Comparison of ENCODE assay signal across 22 mouse cellular contexts in the genomic region with DNA sequence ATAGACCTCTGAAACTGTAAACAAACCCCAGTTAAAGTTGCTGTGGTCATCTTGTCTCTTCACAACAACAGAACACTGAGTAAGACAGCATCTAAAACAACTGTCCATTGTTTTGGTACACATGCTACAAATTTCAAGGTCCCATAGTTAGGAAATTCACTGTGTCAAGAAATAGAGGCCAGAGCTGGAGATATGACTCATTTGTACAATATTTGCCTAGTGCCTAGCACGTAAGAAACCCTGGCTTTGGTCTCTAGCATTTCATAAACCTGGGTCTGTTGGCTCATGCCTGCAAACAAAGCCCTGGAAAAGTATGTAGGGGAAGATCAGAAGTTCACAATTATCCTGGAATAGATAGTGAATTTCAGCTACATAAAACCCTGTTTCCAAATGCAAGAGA.
DNase-seq lines count a peak whose midpoint lies in the region; ATAC-seq and TF ChIP-seq lines count a peak whose summit lies in the region.
"Had no signal": no experiment of that assay in that cellular context is flagged by ENCODE, and none has a peak within 500 bp of the region (broad histone marks: within the 10 kb centered on the region; RNA-seq: fewer than 3 reads in every experiment).

No protein-coding gene starts in this region.

- H3K79me2 ChIP-seq in myocyte (ENCODE audit: control insufficient read depth, insufficient read depth): no peaks in the 10 kb centered on the region

- H3K4me2 ChIP-seq in lung, embryonic 14.5 days: no peak overlapping the region
- H3K4me2 ChIP-seq in myocyte (ENCODE audit: low read depth): peak overlapping the region; percentile 36
- no peak overlapping the region for H3K4me2 ChIP-seq in intestine, embryonic 16.5 days (ENCODE audit: low read depth, low read length)
- H3K4me2 ChIP-seq: heart, embryonic 12.5 days; hindbrain, embryonic 12.5 days; limb, embryonic 13.5 days; midbrain, embryonic 12.5 days had no signal

- H3K27ac ChIP-seq in lung, embryonic 14.5 days (ENCODE audit: low read depth): no peak overlapping the region
- no peak overlapping the region for H3K27ac ChIP-seq in intestine, embryonic 16.5 days (ENCODE audit: low read length)
- H3K27ac ChIP-seq: hindbrain, embryonic 12.5 days; limb, embryonic 13.5 days; midbrain, embryonic 12.5 days had no signal

- DNase-seq in adrenal gland, postnatal 14 days: peak; percentile 6
- DNase-seq in adrenal gland, adult 18-20 months (ENCODE audit: low spot score in 2 of 2): no peak
- DNase-seq in lung, embryonic 14.5 days: peak; percentile 4
- no peak for DNase-seq in lung, postnatal 14 days
- DNase-seq in 3T3-L1 (ENCODE audit: low read depth, low spot score): peak; percentile 74
- DNase-seq: B cell, adult 2 months; cerebellum, adult 2 months; cerebellum, postnatal 25 days; embryo, embryonic 11 days; gastrocnemius, postnatal 14 days; heart, postnatal 10 days; kidney, adult 18-20 months; layer of hippocampus, adult 9-11 months had no signal

- no peak overlapping the region for H3K9ac ChIP-seq in lung, embryonic 14.5 days
- no peak overlapping the region for H3K9ac ChIP-seq in intestine, embryonic 16.5 days (ENCODE audit: low read depth, low read length)
- H3K9ac ChIP-seq: heart, embryonic 12.5 days; hindbrain, embryonic 12.5 days; limb, embryonic 13.5 days; midbrain, embryonic 12.5 days had no signal

- no peaks in the 10 kb centered on the region for H3K36me3 ChIP-seq in lung, embryonic 14.5 days (ENCODE audit: insufficient read depth)
- H3K36me3 ChIP-seq in myocyte (ENCODE audit: control insufficient read depth, insufficient read depth): no peaks in the 10 kb centered on the region
- H3K36me3 ChIP-seq in intestine, embryonic 16.5 days (ENCODE audit: control insufficient read depth, insufficient read depth, low read length): no peaks in the 10 kb centered on the region
- H3K36me3 ChIP-seq: G1E; heart, embryonic 12.5 days; hindbrain, embryonic 12.5 days; limb, embryonic 13.5 days; midbrain, embryonic 12.5 days had no signal

- H3K27me3 ChIP-seq in lung, embryonic 14.5 days (ENCODE audit: insufficient read depth, low read length): no peaks in the 10 kb centered on the region
- H3K27me3 ChIP-seq in myocyte (ENCODE audit: control insufficient read depth, insufficient read depth, insufficient read length): no peaks in the 10 kb centered on the region
- no peaks in the 10 kb centered on the region; the same call in 1 of the 2 replicates for H3K27me3 ChIP-seq in intestine, embryonic 16.5 days (replicated peaks; ENCODE audit: control insufficient read depth, insufficient read depth, low read length)
- H3K27me3 ChIP-seq: CH12.LX; heart, embryonic 12.5 days had no signal

- ATAC-seq in lung, embryonic 14.5 days (ENCODE audit: insufficient read depth): no peak
- no peak for ATAC-seq in intestine, embryonic 16.5 days
- ATAC-seq: forebrain, embryonic 14.5 days had no signal

- WGBS in lung, embryonic 14.5 days: 34% methylated on average over 1 of the region's 1 CpGs
- WGBS in intestine, embryonic 16.5 days: 32% methylated on average over 1 of the region's 1 CpGs

- H3K4me1 ChIP-seq in lung, embryonic 14.5 days (ENCODE audit: insufficient read depth): no peaks in the 10 kb centered on the region
- H3K4me1 ChIP-seq in intestine, embryonic 16.5 days (ENCODE audit: control insufficient read depth, insufficient read depth, low read length): no peaks in the 10 kb centered on the region
- H3K4me1 ChIP-seq: heart, embryonic 12.5 days; hindbrain, embryonic 12.5 days; limb, embryonic 13.5 days; midbrain, embryonic 12.5 days had no signal

- no peak overlapping the region for H3ac ChIP-seq in myocyte (ENCODE audit: control insufficient read depth, insufficient read length)

- no peaks in the 10 kb centered on the region for H3K9me3 ChIP-seq in lung, embryonic 14.5 days (ENCODE audit: low read depth, low read length)
- no peaks in the 10 kb centered on the region for H3K9me3 ChIP-seq in intestine, embryonic 16.5 days (ENCODE audit: control insufficient read depth, low read length)
- H3K9me3 ChIP-seq: G1E; heart, embryonic 12.5 days; hindbrain, embryonic 12.5 days; limb, embryonic 13.5 days; midbrain, embryonic 12.5 days had no signal

- no peak for TF ChIP-seq POLR2A in myocyte (IDR thresholded peaks at IDR 0.05; ENCODE audit: insufficient read length, low read depth)

- no peak for TF ChIP-seq CTCF in lung, embryonic 14.5 days (IDR thresholded peaks at IDR 0.05; ENCODE audit: low read depth)

- no peak overlapping the region for H3K4me3 ChIP-seq in lung, embryonic 14.5 days (ENCODE audit: low read depth, low read length)
- no peak overlapping the region for H3K4me3 ChIP-seq in myocyte
- no peak overlapping the region for H3K4me3 ChIP-seq in intestine, embryonic 16.5 days (ENCODE audit: low read length)
- H3K4me3 ChIP-seq: heart, embryonic 12.5 days; hindbrain, embryonic 12.5 days; limb, embryonic 13.5 days; midbrain, embryonic 12.5 days had no signal

TF ChIP-seq in myocyte, 11 proteins besides CTCF, POLR2A, EP300 and RAD21:
- TF ChIP-seq CEBPB (IDR thresholded peaks at IDR 0.05; ENCODE audit: insufficient read depth, poor library complexity, severe bottlenecking) (no peak), USF1 (IDR thresholded peaks at IDR 0.05; ENCODE audit: low read depth) (no peak), REST (IDR thresholded peaks at IDR 0.05; ENCODE audit: insufficient read depth, insufficient read length) (no peak), MYOG (IDR thresholded peaks at IDR 0.05; ENCODE audit: control insufficient read depth in 1 of 3, insufficient read depth in 1 of 3, insufficient read length in 2 of 3, low read depth in 2 of 3) (no peak), E2F4 (IDR thresholded peaks at IDR 0.05; ENCODE audit: insufficient read depth) (no peak), TCF12 (IDR thresholded peaks at IDR 0.05; ENCODE audit: insufficient read depth, poor library complexity, severe bottlenecking) (no peak), SRF (IDR thresholded peaks at IDR 0.05; ENCODE audit: control insufficient read depth, insufficient read length, low read depth) (no peak), TCF3 (IDR thresholded peaks at IDR 0.05; ENCODE audit: insufficient read length, low read depth) (no peak), MYOD1 (IDR thresholded peaks at IDR 0.05; ENCODE audit: control insufficient read depth in 1 of 3, insufficient read length in 2 of 3, low read depth in 2 of 3) (no peak), MAX (IDR thresholded peaks at IDR 0.05; ENCODE audit: low read depth) (no peak), POLR2AphosphoS2 (IDR thresholded peaks at IDR 0.05; ENCODE audit: insufficient read length, low read depth) (no peak)

Comparison
In these comparisons a context has a peak if more than half of its experiments do, and no peak if none do; other contexts are left out.
1. DNase-seq: peak in adrenal gland, postnatal 14 days (single experiment), lung, embryonic 14.5 days (single experiment) and 3T3-L1 (single experiment); none in adrenal gland, adult 18-20 months (0 of 2) and lung, postnatal 14 days (single experiment).